14 mouse cellular contexts compared by ENCODE assay signal in genomic region chr3:119333335-119334305, GRCm38 (mm10).
DNase-seq lines count a peak whose midpoint lies in the region; ATAC-seq and TF ChIP-seq lines count a peak whose summit lies in the region.
"Had no signal": no experiment of that assay in that cellular context is flagged by ENCODE, and none has a peak within 500 bp of the region (broad histone marks: within the 10 kb centered on the region; RNA-seq: fewer than 3 reads in every experiment).

No protein-coding gene starts in this region.

- no peak overlapping the region for H3K4me3 ChIP-seq in forebrain, postnatal 0 days (ENCODE audit: low read depth, low read length)
- H3K4me3 ChIP-seq in cerebellum, adult 2 months (replicated peaks; ENCODE audit: insufficient read depth, low read depth, low read length): no peak overlapping the region

- no peaks in the 10 kb centered on the region for H3K36me3 ChIP-seq in forebrain, postnatal 0 days (ENCODE audit: insufficient read depth)
- H3K36me3 ChIP-seq: G1E had no signal

- H3K9ac ChIP-seq in forebrain, postnatal 0 days: no peak overlapping the region
- H3K9ac ChIP-seq: hindbrain, embryonic 14.5 days had no signal

- H3K27ac ChIP-seq in forebrain, postnatal 0 days (ENCODE audit: low read depth, low read length): no peak overlapping the region
- no peak overlapping the region for H3K27ac ChIP-seq in cerebellum, adult 2 months (ENCODE audit: insufficient read depth, low read length)
- H3K27ac ChIP-seq: hindbrain, embryonic 14.5 days had no signal

- no peak for TF ChIP-seq CTCF in forebrain, postnatal 0 days (IDR thresholded peaks at IDR 0.05; ENCODE audit: low read depth)
- TF ChIP-seq CTCF in cerebellum, adult 2 months (IDR thresholded peaks at IDR 0.05; ENCODE audit: borderline replicate concordance, insufficient read depth, low read depth, low read length): no peak

- DNase-seq in cerebellum, postnatal 10 days: peak; percentile 47 to 62
- DNase-seq in cerebellum, postnatal 36 days: no peak
- DNase-seq in left cerebral cortex, adult 18-20 months (ENCODE audit: low spot score in 2 of 2): peak; percentile 12 to 30
- no peak for DNase-seq in left cerebral cortex, adult 11 months (ENCODE audit: low spot score)
- peak; percentile 22 for DNase-seq in forebrain, postnatal 0 days
- peak; percentile 41 to 62 for DNase-seq in right cerebral cortex, postnatal 10 days (ENCODE audit: low spot score in 2 of 2)
- DNase-seq in ovary, postnatal 14 days (ENCODE audit: low spot score): no peak
- DNase-seq in cerebellum, adult 2 months: no peak
- DNase-seq: adrenal gland, adult 2 months; lung, postnatal 4 days; thymus, postnatal 36 days had no signal

- no peaks in the 10 kb centered on the region for H3K9me3 ChIP-seq in forebrain, postnatal 0 days (ENCODE audit: low read length)

- no peaks in the 10 kb centered on the region for H3K4me1 ChIP-seq in forebrain, postnatal 0 days (ENCODE audit: insufficient read depth)
- no peaks in the 10 kb centered on the region for H3K4me1 ChIP-seq in cerebellum, adult 2 months (ENCODE audit: control insufficient read depth, insufficient read depth, low read length)

- no peak for TF ChIP-seq POLR2A in cerebellum, adult 2 months (IDR thresholded peaks at IDR 0.05; ENCODE audit: borderline replicate concordance, insufficient read depth, low read length)

- 12% methylated on average over 7 of the region's 7 CpGs for WGBS in forebrain, postnatal 0 days
- WGBS in cerebellum, adult 2 months: 18% methylated on average over 7 of the region's 7 CpGs

- H3K4me2 ChIP-seq in forebrain, postnatal 0 days (ENCODE audit: low read depth): no peak overlapping the region
- H3K4me2 ChIP-seq: hindbrain, embryonic 14.5 days; liver, embryonic 11.5 days had no signal

- ATAC-seq in forebrain, postnatal 0 days: peak; percentile 48

- H3K27me3 ChIP-seq in forebrain, postnatal 0 days (ENCODE audit: insufficient read depth, low read length): no peaks in the 10 kb centered on the region
- no peaks in the 10 kb centered on the region for H3K27me3 ChIP-seq in cerebellum, adult 2 months (ENCODE audit: control insufficient read depth, insufficient read depth, low read length)

Comparison
In these comparisons a context has a peak if more than half of its experiments do, and no peak if none do; other contexts are left out.
1. DNase-seq: peak in cerebellum, postnatal 10 days (2 of 2), left cerebral cortex, adult 18-20 months (2 of 2), forebrain, postnatal 0 days (single experiment) and right cerebral cortex, postnatal 10 days (2 of 2); none in cerebellum, postnatal 36 days (0 of 2), left cerebral cortex, adult 11 months (single experiment), ovary, postnatal 14 days (single experiment) and cerebellum, adult 2 months (0 of 2).